Mouse (Mus musculus) kidney, postnatal 25 days (tissue): ENCODE measurements at regions not wholly inside any gene's neighbourhood (a gene's known extent, or its start where the extent isn't known, plus 50 kb on each side); places are given as distances from the start of the nearest gene placed in this dataset.
"Not testable (repeated sequence)": the region's sequence is repeated elsewhere in the genome, so short reads cannot be mapped to it uniquely, and the experiment has no call there.

Source experiments
- DNase-seq, 2 experiments: peaks; one replicate each; pipeline ENCODE4 v3.0.0; 2021; ENCODE audit warnings: mixed read lengths in 2 of 2

DNA sequence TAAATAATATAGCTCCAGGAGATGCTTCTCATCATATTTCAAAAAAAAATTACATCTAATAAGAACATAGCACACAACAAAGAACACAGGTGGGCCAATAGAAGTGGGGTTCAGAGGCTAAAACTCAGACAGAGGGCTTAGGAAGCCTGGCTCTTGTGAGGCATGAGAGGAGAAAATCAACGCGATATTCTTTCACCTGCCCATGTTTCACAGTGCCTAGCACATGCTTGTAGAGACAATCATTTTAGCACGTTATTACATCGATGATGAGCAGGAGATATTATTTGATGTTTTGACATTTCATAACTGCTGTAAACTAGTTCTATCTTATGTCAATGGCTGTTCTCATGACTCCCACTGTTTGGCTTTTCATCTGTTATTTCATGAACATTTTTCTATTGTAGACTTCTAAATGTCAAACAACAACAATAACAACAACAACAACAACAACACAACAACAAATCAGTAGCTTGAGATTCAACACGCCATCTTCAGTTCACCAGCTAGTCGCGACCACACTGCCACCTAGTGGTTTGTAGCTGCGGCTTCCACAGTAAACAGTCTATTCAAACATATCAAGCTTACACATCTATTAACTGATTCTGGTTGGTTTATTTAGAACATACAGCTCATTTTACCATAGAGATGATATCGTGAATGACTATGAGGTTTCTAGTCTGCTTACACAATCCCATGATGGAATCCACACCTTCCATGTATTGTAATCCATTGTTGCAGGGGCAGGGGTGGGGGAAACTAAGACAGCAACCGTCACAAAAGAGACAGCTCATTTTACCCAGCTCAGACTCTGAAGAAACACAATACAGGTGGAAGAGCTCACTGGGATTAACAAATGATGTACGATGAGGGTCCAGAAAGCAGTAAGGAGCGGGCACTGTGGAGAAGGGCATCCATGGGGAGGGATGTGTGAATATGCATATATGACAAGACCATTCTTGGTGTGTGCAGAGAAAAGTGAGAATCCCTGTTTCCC, 60.5 kb upstream of the Tmem200a start:
- peak; percentile 44 to 69 for DNase-seq

DNA sequence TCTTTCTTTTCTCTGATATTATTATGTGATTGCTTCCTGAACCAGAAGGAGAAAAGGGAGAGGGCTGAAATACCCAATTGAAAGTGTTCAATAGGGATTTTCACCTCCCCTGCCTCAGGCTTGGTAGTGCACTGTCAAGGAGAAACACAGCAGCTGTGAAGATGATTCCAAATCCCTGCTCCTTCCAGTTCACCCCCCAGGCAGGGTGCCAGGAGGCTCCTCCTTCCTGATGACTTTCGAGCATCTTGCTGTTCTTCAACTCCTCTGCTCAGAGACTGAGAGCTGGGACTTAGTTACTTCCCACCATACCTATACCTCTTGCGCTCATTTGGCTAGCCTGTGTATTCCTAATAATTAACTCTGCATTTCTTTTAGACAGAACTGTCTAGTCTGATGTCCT, 73.7 kb upstream of the Tmem200a start:
- DNase-seq: no peak

DNA sequence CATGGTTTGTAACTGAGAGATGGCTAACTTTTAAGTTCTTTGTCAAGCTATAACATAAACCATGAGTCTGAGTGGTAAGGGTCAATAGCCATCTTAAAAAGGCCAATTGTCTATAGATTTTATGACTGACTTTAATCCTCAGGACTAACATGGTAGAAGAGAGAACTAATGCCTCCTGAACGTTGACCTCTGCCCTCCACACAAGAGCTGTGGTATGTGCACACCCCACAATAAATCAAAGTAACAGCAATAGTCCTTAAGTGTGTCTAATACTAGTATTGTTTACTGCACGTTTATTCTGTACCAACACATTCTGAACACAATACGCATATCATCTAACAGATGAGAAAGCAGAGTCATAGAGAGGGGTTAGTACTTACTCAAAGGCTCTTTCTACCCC, 70.7 kb upstream of the Samd3 start:
- DNase-seq: no peak

DNA sequence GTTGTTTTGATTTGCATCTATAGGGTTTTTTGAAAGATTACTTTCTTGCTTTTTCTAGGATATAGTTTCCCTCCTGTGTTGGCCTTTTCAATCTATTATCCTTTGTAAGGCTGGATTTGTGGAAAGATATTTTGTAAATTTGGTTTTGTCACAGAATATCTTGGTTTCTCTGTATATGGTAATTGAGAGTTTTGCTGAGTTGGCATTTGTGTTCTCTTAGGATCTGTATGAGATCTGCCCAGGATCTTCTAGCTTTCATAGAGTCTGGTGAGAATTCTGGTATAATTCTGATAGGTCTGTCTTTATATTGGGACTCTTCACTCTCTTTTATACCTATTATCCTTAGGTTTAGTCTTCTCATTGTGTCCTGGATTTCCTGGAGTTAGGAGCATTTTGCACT, 68.4 kb upstream of the Samd3 start:
- DNase-seq: not testable (repeated sequence)

DNA sequence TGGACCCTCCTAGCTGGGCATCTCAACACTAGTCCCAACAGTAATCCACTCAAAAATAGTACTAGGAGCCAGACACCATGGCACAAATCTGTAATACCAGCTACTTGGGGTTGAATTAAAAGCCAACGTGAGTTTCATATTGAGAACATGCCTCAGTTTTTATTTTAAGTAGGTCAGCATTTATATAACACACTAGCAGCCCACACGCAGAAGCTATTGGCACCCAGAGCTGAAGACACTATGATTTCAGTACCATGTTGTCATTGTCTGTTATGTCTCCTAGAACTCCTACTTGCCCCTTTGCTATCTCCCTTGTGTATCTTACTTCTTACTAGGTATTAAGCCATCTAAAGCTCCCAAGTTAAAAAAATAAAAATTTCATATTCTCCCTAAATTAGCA, 65.0 kb upstream of the Samd3 start:
- no peak for DNase-seq

DNA sequence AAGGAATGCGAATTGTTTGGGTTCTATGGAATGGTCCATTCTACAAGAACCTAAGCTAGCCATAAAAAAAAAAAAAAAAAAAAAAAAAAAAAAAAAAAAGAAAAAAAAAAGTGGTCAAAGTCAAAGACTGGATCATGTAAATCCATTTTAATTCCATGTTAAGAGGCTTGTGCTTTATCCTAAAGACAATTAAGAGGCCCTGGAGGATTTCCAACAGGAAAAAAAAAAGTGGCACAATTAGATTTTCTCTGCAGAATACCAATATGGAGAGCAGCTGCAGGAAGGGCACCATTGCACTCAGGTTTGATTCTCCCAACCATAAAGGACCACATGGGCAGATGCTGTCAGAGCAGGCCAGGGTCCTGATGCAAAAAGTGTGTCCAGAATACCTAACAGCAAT, 51.9 kb upstream of the Samd3 start:
- no peak for DNase-seq

DNA sequence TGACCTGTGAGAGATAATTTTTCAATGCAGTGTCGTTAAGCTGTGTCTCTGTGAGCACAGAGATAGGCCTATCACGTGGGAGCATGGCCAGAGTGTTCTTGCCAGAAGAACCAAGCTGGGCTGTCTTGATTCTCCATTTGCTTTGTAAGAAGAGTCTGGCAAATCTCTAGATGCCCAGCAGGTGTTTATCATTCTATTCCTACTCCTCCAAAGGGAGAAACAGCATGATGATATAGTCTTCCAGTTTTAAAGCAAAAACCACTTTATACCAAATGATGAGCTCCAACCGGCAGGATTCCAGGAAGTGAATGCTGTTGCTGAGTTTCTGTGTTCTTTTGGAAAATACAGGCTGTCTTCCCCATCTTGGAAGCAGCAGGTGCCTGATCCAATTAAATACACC, 51.2 kb upstream of the Samd3 start:
- DNase-seq: no peak
